Mouse (Mus musculus): ENCODE measurements around the gene Bcl11b.

DNA sequence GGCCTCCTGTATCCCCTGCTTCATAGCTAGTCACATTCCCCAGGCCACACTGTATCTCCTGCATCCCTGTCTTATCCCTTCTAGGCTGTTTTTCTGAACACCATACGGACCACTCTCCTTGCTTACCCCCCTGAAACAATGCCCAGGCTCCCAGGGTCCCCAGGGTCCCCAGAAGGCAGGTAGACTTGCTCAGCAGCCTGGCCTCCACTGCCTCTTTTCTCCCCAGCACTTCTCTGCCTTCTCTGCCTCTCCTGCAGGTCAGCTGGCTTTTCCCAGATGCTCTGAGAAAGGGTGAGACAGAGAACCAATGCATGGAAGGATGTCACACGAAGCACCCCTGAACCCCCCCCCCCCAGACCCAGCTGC lies 2.7 kb downstream of the Bcl11b start:
- TF ChIP-seq POLR2A (IDR thresholded peaks at IDR 0.05; ENCODE audit: low read depth, low read length), result no peak
- TF ChIP-seq CTCF (IDR thresholded peaks at IDR 0.05; ENCODE audit: extremely low read depth, insufficient read depth, insufficient read length, insufficient replicate concordance), result no peak

Measured in spleen, adult 2 months (tissue).